Mouse (Mus musculus): ENCODE results near the gene Gemin8.
A peak's percentile ranks its signal among the peaks of the same experiment; 100 is the strongest.

Gene Gemin8

GRCm38 (mm10) chrX:166169892-166170799 is at the start of gene Gemin8:
Gene Gemin8 (plus strand): TSS chrX:166170454.
- DNase-seq: peak; percentile 96

- no peak for DNase-seq
Measured at GRCm38 (mm10) chrX:166147158-166147846, 23.0 kb upstream of the Gemin8 start.

GRCm38 (mm10) chrX:166162773-166163172 is 7.5 kb upstream of the Gemin8 start:
- DNase-seq: no peak

- no peak for DNase-seq
Measured at GRCm38 (mm10) chrX:166167307-166167706, 2.9 kb upstream of the Gemin8 start.

- DNase-seq: no peak
Measured at GRCm38 (mm10) chrX:166167923-166168322, 2.3 kb upstream of the Gemin8 start.

GRCm38 (mm10) chrX:166170800-166171738 is 815 bp downstream of the Gemin8 start:
- DNase-seq: no peak

- no peak for DNase-seq
Measured at GRCm38 (mm10) chrX:166172041-166172440, 1.8 kb downstream of the Gemin8 start.

GRCm38 (mm10) chrX:166172661-166173060 is 2.4 kb downstream of the Gemin8 start:
- no peak for DNase-seq

- no peak for DNase-seq
Measured at GRCm38 (mm10) chrX:166173796-166174195, 3.5 kb downstream of the Gemin8 start.

- no peak for DNase-seq
Measured at GRCm38 (mm10) chrX:166177929-166178328, 7.7 kb downstream of the Gemin8 start.

GRCm38 (mm10) chrX:166183094-166183493 is 12.8 kb downstream of the Gemin8 start:
- no peak for DNase-seq

GRCm38 (mm10) chrX:166185327-166185913 is 15.2 kb downstream of the Gemin8 start:
- no peak for DNase-seq

GRCm38 (mm10) chrX:166187803-166188202 is 17.5 kb downstream of the Gemin8 start:
- no peak for DNase-seq

- no peak for DNase-seq
Measured at GRCm38 (mm10) chrX:166196327-166196726, 26.1 kb downstream of the Gemin8 start.

- peak in 1 of 2 experiments; percentile 4 for DNase-seq
Measured at GRCm38 (mm10) chrX:166198266-166198665, 28.0 kb downstream of the Gemin8 start.

- DNase-seq: no peak
Measured at GRCm38 (mm10) chrX:166199812-166200211, 29.6 kb downstream of the Gemin8 start.

GRCm38 (mm10) chrX:166214576-166214975 is 44.3 kb downstream of the Gemin8 start:
- DNase-seq: no peak

GRCm38 (mm10) chrX:166216248-166216647 is 46.0 kb downstream of the Gemin8 start:
- DNase-seq: no peak

GRCm38 (mm10) chrX:166216720-166217119 is 46.5 kb downstream of the Gemin8 start:
- DNase-seq: no peak

- DNase-seq: no peak
Measured at GRCm38 (mm10) chrX:166219331-166219730, 49.1 kb downstream of the Gemin8 start.

GRCm38 (mm10) chrX:166226856-166227255 is 56.6 kb downstream of the Gemin8 start:
- DNase-seq: no peak

GRCm38 (mm10) chrX:166229750-166230149 is 59.5 kb downstream of the Gemin8 start:
- no peak for DNase-seq

Data from kidney, postnatal 4 days (tissue).